Mouse (Mus musculus) liver, embryonic 15.5 days (tissue): Measurements from ENCODE around the gene Osm. TPM values are rescaled to one million over a fixed set of nuclear protein-coding genes. Genes with fewer than 3 reads are reported as not detected.
A peak's percentile ranks its signal among the peaks of the same experiment; 100 is the strongest.

Source experiments
- ATAC-seq: fragments of 200-750 bp; cut with Nextera tagmentation; 2 replicates; pipeline ENCODE4 v1.8.0; 2017; ENCODE audit warnings: moderate number of reproducible peaks, mild to moderate bottlenecking, moderate library complexity; ENCODE audit not compliant: insufficient read depth
- H3K27ac ChIP-seq: fragments of 300-500 bp; sonication (generic); replicated peaks from 2 replicates; pipeline ENCODE4 v1.5.1; 2015; ENCODE audit warnings: mild to moderate bottlenecking, inconsistent platforms
- H3K27me3 ChIP-seq: fragments of 300-500 bp; sonication (generic); 2 replicates; pipeline ENCODE4 v1.6.1; 2015; ENCODE audit warnings: mild to moderate bottlenecking, inconsistent platforms
- H3K36me3 ChIP-seq: fragments of 300-500 bp; sonication (generic); replicated peaks from 2 replicates; pipeline ENCODE4 v1.6.1; 2015; ENCODE audit warnings: moderate library complexity, mild to moderate bottlenecking, inconsistent platforms
- H3K4me1 ChIP-seq: fragments of 300-500 bp; sonication (generic); replicated peaks from 2 replicates; pipeline ENCODE4 v1.6.1; 2015; ENCODE audit warnings: inconsistent platforms
- H3K4me2 ChIP-seq: fragments of 300-500 bp; sonication (generic); 2 replicates; pipeline ENCODE4 v1.6.1; 2015; ENCODE audit warnings: moderate library complexity, mild to moderate bottlenecking, inconsistent platforms
- H3K4me3 ChIP-seq: fragments of 300-500 bp; sonication (generic); replicated peaks from 2 replicates; pipeline ENCODE4 v1.5.1; 2015; ENCODE audit warnings: mild to moderate bottlenecking, inconsistent platforms
- H3K9ac ChIP-seq: fragments of 300-500 bp; sonication (generic); 2 replicates; pipeline ENCODE4 v1.6.1; 2015; ENCODE audit warnings: moderate library complexity, mild to moderate bottlenecking, inconsistent platforms
- H3K9me3 ChIP-seq: fragments of 300-500 bp; sonication (generic); replicated peaks from 2 replicates; pipeline ENCODE4 v1.6.1; 2016; ENCODE audit warnings: inconsistent platforms
- WGBS: fragments of 180-500 bp; shearing (Covaris S2); methylation state at CpG from one replicate; pipeline ENCODE4 v1.1.7; 2015; ENCODE audit warnings: mixed read lengths; ENCODE audit not compliant: insufficient replicate concordance; 5-methylcytosine and 5-hydroxymethylcytosine counted together
- polyA plus RNA-seq: library from polyadenylated mRNA; unstranded; fragments of >200 nt; fragmentation: Nextera tagmentation; extraction: Ambion mirVana; gene quantifications from 2 replicates; pipeline ENCODE4 v1.2.1, GENCODE M21; 2015

Gene Osm
- polyA plus RNA-seq, 1 experiment from 2014 or later = 0.50 TPM

DNA sequence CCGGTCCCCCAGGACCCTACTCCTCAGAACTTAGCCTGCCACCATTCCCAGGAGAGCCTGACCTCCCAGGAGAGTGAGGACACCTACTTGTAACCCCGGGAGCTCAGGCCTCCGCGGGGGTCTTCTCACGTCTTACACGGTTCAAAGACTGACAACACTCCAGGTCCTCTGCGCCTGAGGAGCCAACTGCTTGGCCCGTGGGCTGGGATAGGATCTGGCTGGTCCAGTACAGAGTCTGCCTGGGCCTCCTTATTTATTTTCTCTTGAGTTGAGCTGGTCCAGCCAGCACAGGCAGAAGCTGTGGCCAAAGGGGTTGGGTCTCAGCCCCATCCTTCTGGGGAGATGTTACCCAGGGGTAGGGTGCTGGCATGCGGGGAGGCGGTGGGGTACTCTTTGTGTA is 21.2 kb upstream of the Osm start:
- Histone ChIP-seq H3K4me3 (no peak overlapping the region), H3K27me3 (peaks cover 18% of the 10 kb centered on the region), H3K4me1 (peaks cover 26% of the 10 kb centered on the region), H3K9ac (no peak overlapping the region), H3K36me3 (peaks cover 23% of the 10 kb centered on the region), H3K9me3 (no peaks in the 10 kb centered on the region), H3K27ac (no peak overlapping the region), H3K4me2 (no peak overlapping the region)
- ATAC-seq = no peak
- WGBS = 66% methylated on average over 10 of the region's 10 CpGs

DNA sequence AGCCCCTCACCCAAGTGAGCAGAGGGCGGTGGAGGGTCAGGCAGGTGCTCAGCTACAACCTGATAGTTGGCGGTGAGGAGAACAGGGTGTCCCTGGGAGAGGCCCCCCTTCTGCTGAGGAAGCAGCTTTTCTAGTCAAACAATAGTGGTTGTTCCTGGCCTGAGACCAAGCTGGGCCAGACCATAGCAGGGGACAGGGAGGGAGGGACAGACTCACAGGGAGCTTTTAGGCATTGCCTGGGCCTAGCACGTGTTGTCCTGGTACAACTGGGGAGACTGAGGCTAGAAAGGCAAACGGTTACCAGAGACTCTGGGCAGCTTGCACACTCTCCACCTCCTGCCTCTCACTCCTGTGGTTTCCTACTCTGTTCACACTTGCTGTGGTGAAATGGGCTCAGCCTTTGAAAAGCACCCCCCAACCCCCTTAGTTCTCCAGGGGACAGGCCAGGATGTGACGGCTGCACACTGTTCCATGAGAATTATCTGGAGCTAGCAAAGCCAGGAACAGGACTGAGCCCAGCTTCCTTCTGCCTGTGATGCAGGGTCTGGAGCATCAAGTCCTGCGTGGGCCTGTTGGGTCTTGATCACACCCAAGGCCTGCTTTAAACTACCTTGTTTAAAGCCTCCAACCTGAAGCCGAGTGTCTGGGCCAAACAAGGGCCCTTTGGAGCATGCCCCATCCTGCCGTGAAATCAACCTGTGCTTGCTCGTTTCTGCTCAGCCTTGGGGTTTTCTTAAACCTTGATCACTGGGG is 19.8 kb upstream of the Osm start:
- Histone ChIP-seq H3K27me3 (peaks cover 21% of the 10 kb centered on the region), H3K4me3 (no peak overlapping the region), H3K4me2 (no peak overlapping the region), H3K27ac (no peak overlapping the region; the same call in 1 of the 2 replicates), H3K9me3 (no peaks in the 10 kb centered on the region), H3K36me3 (peaks cover 17% of the 10 kb centered on the region), H3K4me1 (peaks cover 40% of the 10 kb centered on the region), H3K9ac (no peak overlapping the region)
- WGBS = 72% methylated on average over 9 of the region's 9 CpGs
- ATAC-seq = no peak

DNA sequence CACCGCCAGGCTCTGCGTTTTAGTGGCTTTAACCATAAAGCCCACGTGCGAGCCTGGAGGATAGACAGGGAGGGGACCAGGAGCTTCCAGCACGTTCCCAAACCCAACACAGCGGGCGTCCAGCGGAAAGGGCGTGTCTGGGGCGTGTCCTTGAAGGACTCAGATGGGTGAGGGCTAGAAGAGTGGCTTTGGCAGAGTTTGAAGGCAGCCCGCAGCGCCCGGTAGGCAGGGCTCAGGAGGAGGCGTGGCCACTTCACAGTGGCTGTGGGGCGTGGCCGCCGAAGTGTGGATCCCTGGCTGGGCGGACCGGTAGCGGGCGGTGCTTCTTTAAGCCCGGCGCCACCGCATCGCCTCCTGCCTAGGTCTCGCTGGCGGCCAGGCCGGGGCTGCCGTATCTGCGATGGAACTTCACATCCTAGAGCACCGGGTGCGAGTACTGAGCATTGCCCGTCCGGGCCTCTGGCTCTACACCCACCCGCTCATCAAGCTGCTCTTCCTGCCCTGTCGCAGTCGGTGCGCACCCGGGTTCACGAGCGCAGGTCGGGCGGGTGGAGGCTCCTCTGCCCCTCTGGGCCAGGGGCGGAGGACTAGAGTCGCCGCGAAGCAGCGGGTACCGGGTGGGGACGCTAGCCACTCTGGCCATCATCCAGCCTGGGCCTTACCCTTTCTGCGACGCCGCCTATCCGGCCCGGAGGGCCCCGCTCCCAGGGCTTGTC is 18.1 kb upstream of the Osm start, which contains the start of gene Castor1:
Gene Castor1, plus strand, starts transcription at position 312 of the 716 bp plus-strand sequence.
- H3K9me3 ChIP-seq = no peaks in the 10 kb centered on the region
- H3K4me2 ChIP-seq = peak within 1 kb of the TSS; percentile 98
- H3K4me3 ChIP-seq = peak within 1 kb of the TSS; percentile 64
- H3K9ac ChIP-seq = peak within 1 kb of the TSS; percentile 65
- H3K27me3 ChIP-seq = peaks cover 21% of the 10 kb centered on the region
- peak; percentile 91 for ATAC-seq
- peaks cover 13% of the 10 kb centered on the region for H3K36me3 ChIP-seq
- H3K4me1 ChIP-seq = peaks cover 56% of the 10 kb centered on the region
- H3K27ac ChIP-seq = peak within 1 kb of the TSS; percentile 64
- 3% methylated on average over 47 of the region's 56 CpGs for whole genome bisulfite sequencing

DNA sequence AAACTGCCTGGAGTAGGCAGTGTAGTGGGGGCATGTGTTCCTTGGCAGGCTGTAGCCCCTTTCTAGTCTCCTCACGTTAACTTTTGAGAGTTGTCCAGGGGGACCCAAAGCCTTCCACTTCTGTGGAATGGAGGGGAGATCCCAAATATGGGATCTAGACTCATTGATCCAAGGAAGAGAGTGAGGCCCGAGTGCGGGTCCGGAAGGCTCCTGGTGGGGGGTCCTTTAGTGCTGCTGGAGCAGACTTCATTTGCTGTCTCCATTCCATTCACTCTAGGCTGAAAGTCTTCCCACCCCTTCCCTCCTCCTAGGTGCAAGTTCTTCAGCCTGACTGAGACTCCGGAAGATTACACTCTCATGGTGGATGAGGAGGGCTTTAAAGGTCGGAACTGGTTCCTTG is 17.6 kb upstream of the Osm start:
- H3K36me3 ChIP-seq = peaks cover 8% of the 10 kb centered on the region
- H3K4me1 ChIP-seq = peaks cover 62% of the 10 kb centered on the region
- WGBS = 28% methylated on average over 6 of the region's 6 CpGs

DNA sequence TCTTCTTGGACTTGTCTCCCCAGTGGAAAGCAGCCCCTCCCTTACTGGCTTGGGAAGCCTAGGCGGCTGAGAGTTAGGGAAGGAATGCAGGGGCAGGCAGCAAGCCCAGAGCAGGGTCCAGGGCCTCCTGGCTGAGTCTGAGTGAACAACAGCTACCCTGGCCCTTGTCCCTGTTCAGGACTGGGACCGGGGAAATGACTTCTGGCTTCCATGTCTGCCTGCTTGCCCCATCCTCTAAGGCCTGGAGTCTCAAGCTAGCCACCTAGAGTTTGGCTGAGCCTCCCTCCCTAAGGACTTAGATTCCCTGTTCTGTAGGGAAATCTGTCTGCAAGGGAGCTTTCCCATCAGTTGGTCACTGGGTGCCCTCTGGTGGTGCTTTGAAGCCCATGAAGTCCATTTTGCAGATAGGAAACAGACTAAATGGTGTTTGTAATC is 16.9 kb upstream of the Osm start:
- H3K36me3 ChIP-seq = peaks cover 6% of the 10 kb centered on the region; the same call in 1 of the 2 replicates
- no peak overlapping the region for H3K9ac ChIP-seq
- H3K4me2 ChIP-seq = no peak overlapping the region

More for the DNA sequence above, 17.6 kb upstream of the Osm start:
- H3K4me3 ChIP-seq = peak overlapping the region; percentile 64
- ATAC-seq = no peak
- peaks cover 21% of the 10 kb centered on the region for H3K27me3 ChIP-seq
- H3K9me3 ChIP-seq = no peaks in the 10 kb centered on the region
- no peak overlapping the region for H3K27ac ChIP-seq
- peak overlapping the region; percentile 98 for H3K4me2 ChIP-seq
- H3K9ac ChIP-seq = peak overlapping the region; percentile 65

DNA sequence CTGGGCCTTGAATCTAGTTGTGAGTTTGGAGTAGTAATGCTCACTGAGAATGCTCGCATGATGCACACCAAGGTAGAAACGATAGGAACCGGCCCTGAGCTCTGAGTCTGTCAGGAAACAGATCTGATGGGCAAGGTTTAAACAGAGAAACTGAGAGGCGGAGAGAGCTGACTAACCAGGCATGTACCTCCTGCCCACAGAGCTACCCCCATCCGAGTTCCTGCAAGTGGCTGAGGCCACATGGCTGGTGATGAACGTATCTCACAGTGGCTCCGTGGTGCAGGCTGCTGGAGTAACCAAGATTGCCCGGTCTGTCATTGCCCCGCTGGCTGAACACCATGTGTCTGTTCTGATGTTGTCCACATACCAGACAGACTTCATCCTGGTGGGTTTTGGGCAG is 16.3 kb upstream of the Osm start:
- H3K27ac ChIP-seq = no peak overlapping the region
- peaks cover 74% of the 10 kb centered on the region for H3K4me1 ChIP-seq
- 48% methylated on average over 9 of the region's 9 CpGs for WGBS
- no peak for ATAC-seq
- peaks cover 21% of the 10 kb centered on the region for H3K27me3 ChIP-seq
- H3K4me3 ChIP-seq = no peak overlapping the region
- H3K9me3 ChIP-seq = no peaks in the 10 kb centered on the region
- H3K9ac ChIP-seq = no peak overlapping the region
- peaks cover 6% of the 10 kb centered on the region; the same call in 1 of the 2 replicates for H3K36me3 ChIP-seq
- no peak overlapping the region for H3K4me2 ChIP-seq

More for the DNA sequence above, 16.9 kb upstream of the Osm start:
- Histone ChIP-seq H3K4me3 (no peak overlapping the region), H3K9me3 (no peaks in the 10 kb centered on the region), H3K27ac (no peak overlapping the region), H3K27me3 (peaks cover 21% of the 10 kb centered on the region), H3K4me1 (peaks cover 69% of the 10 kb centered on the region)
- no peak for ATAC-seq
- 18% methylated on average over 2 of the region's 2 CpGs for WGBS

DNA sequence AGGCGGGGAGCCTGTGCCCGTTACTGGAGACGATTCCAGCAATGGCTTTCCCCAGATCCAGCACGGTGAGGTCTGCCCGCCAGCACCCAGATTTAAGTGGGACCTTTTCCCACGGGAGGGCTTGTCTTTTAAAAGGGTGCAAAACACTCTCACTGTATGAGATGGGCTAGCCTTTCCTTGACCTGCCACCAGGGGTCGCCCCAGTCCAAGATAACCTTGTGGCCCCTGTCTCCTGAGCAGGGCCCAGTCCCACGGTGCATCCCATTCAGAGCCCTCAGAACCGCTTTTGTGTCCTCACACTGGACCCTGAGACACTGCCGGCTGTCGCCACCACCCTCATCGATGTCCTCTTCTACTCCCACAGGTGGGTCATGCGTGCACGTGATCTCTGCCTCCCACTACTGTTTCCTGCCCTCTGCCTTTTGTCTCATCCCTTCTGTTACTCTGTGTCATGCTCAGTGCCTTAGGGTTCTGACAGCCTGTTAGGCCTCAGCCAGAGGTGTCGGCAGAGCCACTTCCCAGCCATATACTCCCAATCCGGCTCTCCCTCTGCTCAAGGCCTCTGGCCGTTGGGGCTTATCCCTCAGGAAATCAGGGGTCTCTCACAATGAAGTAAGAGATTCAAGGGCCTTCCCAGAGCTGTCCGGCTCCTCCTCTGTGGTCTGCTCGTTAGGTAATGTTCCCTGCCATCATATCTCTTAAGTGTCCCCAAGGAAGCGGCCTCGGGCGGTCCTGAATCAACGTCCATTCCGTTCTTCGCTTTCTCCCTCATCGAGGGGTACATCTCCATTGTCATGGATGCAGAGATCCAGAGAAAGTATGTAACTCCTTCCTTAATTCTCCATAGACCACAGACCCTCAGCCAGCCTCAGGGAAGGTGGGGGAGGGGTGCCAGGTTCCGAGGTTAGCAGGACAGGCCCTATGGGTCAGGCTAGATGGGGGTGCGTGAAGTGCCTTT is 15.5 kb upstream of the Osm start:
- no peak overlapping the region for H3K4me2 ChIP-seq
- peaks cover 82% of the 10 kb centered on the region for H3K4me1 ChIP-seq
- no peaks in the 10 kb centered on the region for H3K9me3 ChIP-seq
- H3K36me3 ChIP-seq = no peaks in the 10 kb centered on the region
- H3K4me3 ChIP-seq = no peak overlapping the region
- peaks cover 21% of the 10 kb centered on the region for H3K27me3 ChIP-seq
- 44% methylated on average over 28 of the region's 28 CpGs for WGBS
- no peak for ATAC-seq
- H3K27ac ChIP-seq = no peak overlapping the region
- H3K9ac ChIP-seq = no peak overlapping the region

DNA sequence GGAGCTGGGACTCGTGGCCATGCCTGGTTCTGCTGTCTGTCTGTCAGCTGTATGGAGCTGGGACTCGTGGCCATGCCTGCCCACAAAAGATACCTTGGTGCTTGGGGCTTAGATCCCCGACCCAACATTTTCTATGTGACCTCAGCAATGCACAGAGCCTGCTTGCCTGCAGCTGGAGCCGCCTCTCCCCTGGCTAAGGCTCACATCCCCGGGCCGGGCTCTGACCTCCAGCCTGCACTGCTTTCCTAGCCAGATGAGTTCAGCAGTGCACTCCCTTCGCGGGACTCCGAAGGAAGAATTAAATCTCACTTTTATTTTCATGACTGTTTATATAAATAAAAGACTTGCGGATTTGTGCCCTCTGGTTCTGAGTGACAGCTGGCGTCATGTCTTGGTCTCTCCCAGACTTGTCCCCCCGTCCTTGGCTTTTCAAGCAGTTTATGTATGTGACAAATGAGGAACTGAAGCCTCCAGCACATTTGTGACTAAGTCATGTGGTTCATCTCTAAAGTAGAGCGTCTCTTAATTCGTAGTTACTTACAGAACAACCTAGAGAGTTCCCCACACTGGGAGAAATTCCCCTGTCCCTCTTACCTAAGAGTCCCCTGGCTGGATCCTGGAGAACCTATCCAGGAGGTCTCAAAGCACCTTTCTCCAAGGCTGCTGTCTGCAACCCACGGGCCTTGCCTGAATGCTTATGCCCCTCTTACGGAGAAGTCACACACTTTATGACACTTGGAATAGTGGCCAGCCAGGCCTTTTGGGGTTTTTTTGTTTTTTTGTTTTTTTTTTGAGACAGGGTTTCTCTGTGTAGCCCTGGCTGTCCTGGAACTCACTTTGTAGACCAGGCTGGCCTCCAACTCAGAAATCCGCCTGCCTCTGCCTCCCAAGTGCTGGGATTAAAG is 13.9 kb upstream of the Osm start:
- peaks cover 21% of the 10 kb centered on the region for H3K27me3 ChIP-seq
- H3K27ac ChIP-seq = peak overlapping the region; percentile 87
- no peaks in the 10 kb centered on the region for H3K9me3 ChIP-seq
- no peaks in the 10 kb centered on the region for H3K36me3 ChIP-seq
- H3K9ac ChIP-seq = no peak overlapping the region
- H3K4me2 ChIP-seq = no peak overlapping the region
- ATAC-seq = no peak
- 62% methylated on average over 17 of the region's 17 CpGs for WGBS
- H3K4me3 ChIP-seq = no peak overlapping the region
- peaks cover 98% of the 10 kb centered on the region for H3K4me1 ChIP-seq

DNA sequence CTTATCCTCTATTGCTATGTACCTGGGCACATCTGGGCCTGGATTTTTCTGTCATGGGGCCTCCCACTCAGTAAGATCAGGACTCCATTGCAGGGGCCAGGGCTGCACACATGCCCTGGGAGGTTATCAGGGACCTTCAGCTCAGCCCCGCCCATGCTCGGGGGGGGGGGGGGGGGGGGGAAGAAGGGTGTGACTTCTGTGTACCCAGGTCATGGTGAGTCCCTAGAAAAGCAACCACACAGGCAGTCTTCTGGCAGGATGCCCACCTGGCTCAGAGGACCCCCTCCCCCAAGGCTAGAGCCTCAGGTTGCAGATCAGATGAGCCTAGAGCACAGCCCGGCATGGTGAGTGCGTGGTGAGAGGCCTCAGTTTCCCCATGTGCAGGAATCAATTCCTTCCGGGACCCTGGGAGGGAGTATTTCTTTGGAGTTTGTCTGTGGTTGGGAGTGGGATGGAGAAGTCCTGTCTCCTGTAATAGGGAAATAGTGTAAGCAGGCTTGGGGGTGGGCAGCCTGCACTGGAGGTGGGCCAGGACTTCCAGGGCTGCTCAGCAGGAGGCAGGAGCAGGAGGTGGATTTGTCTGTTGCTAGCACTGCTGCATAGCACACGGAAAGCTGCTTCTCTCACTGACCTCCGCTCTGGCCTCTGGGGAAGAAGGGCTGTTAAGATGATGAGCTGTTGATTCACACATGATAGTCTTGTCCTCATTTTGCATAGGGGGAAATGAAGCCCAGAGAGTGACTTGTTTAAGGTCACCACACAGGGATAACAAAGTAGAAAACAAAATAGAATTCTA is 12.6 kb upstream of the Osm start:
- 26% methylated on average over 7 of the region's 7 CpGs for WGBS
- H3K9ac ChIP-seq = peak overlapping the region; percentile 75
- ATAC-seq = peak; percentile 92
- H3K4me2 ChIP-seq = peak overlapping the region; percentile 69
- H3K36me3 ChIP-seq = no peaks in the 10 kb centered on the region
- no peaks in the 10 kb centered on the region for H3K9me3 ChIP-seq
- H3K27me3 ChIP-seq = peaks cover 17% of the 10 kb centered on the region
- peak overlapping the region; percentile 87 for H3K27ac ChIP-seq
- H3K4me3 ChIP-seq = peak overlapping the region; percentile 65
- peaks cover 98% of the 10 kb centered on the region for H3K4me1 ChIP-seq
